Mouse (Mus musculus) liver, embryonic 14.5 days (tissue): ENCODE measurements around the gene Slco1a1. TPM values are rescaled to one million over a fixed set of nuclear protein-coding genes. Genes with fewer than 3 reads are reported as not detected.

Experiments
- ATAC-seq: fragments of 200-750 bp; cut with Nextera tagmentation; 2 replicates; pipeline ENCODE4 v1.8.0; 2017; ENCODE audit warnings: moderate number of reproducible peaks, mild to moderate bottlenecking, moderate library complexity; ENCODE audit not compliant: insufficient read depth
- DNase-seq, 3 experiments: peaks; one replicate each; pipeline ENCODE4 v3.0.0-alpha.2; 2012 to 2013; ENCODE audit warnings: low read depth in 3 of 3, low spot score in 3 of 3
- H3K27ac ChIP-seq: fragments of 300-500 bp; sonication (generic); 2 replicates; pipeline ENCODE4 v1.5.1; 2014; ENCODE audit warnings: moderate library complexity, mild to moderate bottlenecking, control low read depth, inconsistent platforms
- H3K27me3 ChIP-seq: fragments of 300-500 bp; sonication (generic); 2 replicates; pipeline ENCODE4 v1.6.1; 2014; ENCODE audit warnings: mild to moderate bottlenecking, low read length, moderate library complexity; ENCODE audit not compliant: control insufficient read depth, insufficient read depth
- H3K36me3 ChIP-seq: fragments of 300-500 bp; sonication (generic); replicated peaks from 2 replicates; pipeline ENCODE4 v1.6.1; 2014; ENCODE audit warnings: low read depth; ENCODE audit not compliant: control insufficient read depth, insufficient read depth
- H3K4me1 ChIP-seq, 2 experiments: fragments of 200-500 bp in 1 of 2; fragments of 300-500 bp in 1 of 2; sonication (generic) in 1 of 2; replicated peaks; 2 replicates each; pipeline ENCODE4 v1.6.1; 2012 to 2014; ENCODE audit warnings: antibody characterized with exemption in 1 of 2, inconsistent platforms in 1 of 2, low read length in 1 of 2; ENCODE audit not compliant: control insufficient read depth in 2 of 2, insufficient read depth in 2 of 2
- H3K4me2 ChIP-seq: fragments of 300-500 bp; sonication (generic); 2 replicates; pipeline ENCODE4 v1.6.1; 2014; ENCODE audit warnings: low read depth, mild to moderate bottlenecking, control low read depth, moderate library complexity
- H3K4me3 ChIP-seq, 2 experiments: fragments of 200-500 bp in 1 of 2; fragments of 300-500 bp in 1 of 2; sonication (generic) in 1 of 2; 2 replicates each; pipeline ENCODE4 v1.5.1; 2012 to 2014; ENCODE audit warnings: low read depth in 2 of 2, low read length in 2 of 2, mild to moderate bottlenecking in 2 of 2, control low read depth in 1 of 2, inconsistent platforms in 1 of 2, moderate library complexity in 1 of 2; ENCODE audit not compliant: insufficient read depth in 1 of 2
- H3K9ac ChIP-seq: fragments of 300-500 bp; sonication (generic); replicated peaks from 2 replicates; pipeline ENCODE4 v1.6.1; 2014; ENCODE audit warnings: mild to moderate bottlenecking, control low read depth, moderate library complexity
- H3K9me3 ChIP-seq: fragments of 300-500 bp; sonication (generic); 2 replicates; pipeline ENCODE4 v1.6.1; 2016; ENCODE audit warnings: low read length, mixed read lengths; ENCODE audit not compliant: control insufficient read depth
- CTCF ChIP-seq: IDR thresholded peaks from 2 replicates; pipeline ENCODE4 v1.5.1; 2016; ENCODE audit warnings: antibody characterized with exemption, low read depth, control low read depth
- EP300 ChIP-seq: IDR thresholded peaks from 2 replicates; pipeline ENCODE4 v1.6.1; 2016; ENCODE audit warnings: antibody characterized with exemption, low read depth
- WGBS: fragments of 180-500 bp; shearing (Covaris S2); extraction: QIAGEN DNeasy Blood & Tissue Kit; methylation state at CpG from one replicate; pipeline ENCODE4 v1.1.7; 2014; ENCODE audit not compliant: insufficient replicate concordance; 5-methylcytosine and 5-hydroxymethylcytosine counted together
- polyA plus RNA-seq, 2 experiments: library from polyadenylated mRNA; depleted of rRNA in 1 of 2; stranded (reverse) in 1 of 2; unstranded in 1 of 2; fragments of >200 nt; fragmentation: Nextera tagmentation in 1 of 2; extraction: Ambion mirVana in 1 of 2; gene quantifications; 2 replicates each; pipeline versions ENCODE4 v1.2.1 to v1.2.3; 2012 to 2014

Gene Slco1a1
- polyA plus RNA-seq (2012; rRNA removed) (not detected in 2 replicates), polyA plus RNA-seq (2014; fragmentation: Nextera tagmentation; extraction: Ambion mirVana) (not detected in 2 replicates)

GRCm38 (mm10) chr6:141946862-141947261 is at the start of gene Slco1a1:
Gene Slco1a1 (minus strand): TSS chr6:141946962.
- no peaks in the 10 kb centered on the region for H3K27me3 ChIP-seq
- H3K27ac ChIP-seq, result no peak within 1 kb of the TSS
- no peak within 1 kb of the TSS for H3K9ac ChIP-seq
- no peak for ATAC-seq
- H3K4me2 ChIP-seq, result no peak within 1 kb of the TSS
- H3K4me1 ChIP-seq, result no peaks in the 10 kb centered on the region
- no peak for TF ChIP-seq CTCF
- TF ChIP-seq EP300, result no peak
- DNase-seq, result no peak
- H3K36me3 ChIP-seq, result no peaks in the 10 kb centered on the region
- H3K4me3 ChIP-seq, result no peak within 1 kb of the TSS
- H3K9me3 ChIP-seq, result no peaks in the 10 kb centered on the region

GRCm38 (mm10) chr6:141986772-141987171 is 40.0 kb upstream of the Slco1a1 start:
- H3K9ac ChIP-seq, result no peak overlapping the region
- no peaks in the 10 kb centered on the region for H3K4me1 ChIP-seq
- no peak overlapping the region for H3K4me2 ChIP-seq
- no peaks in the 10 kb centered on the region for H3K9me3 ChIP-seq
- no peaks in the 10 kb centered on the region for H3K36me3 ChIP-seq
- no peak overlapping the region for H3K4me3 ChIP-seq
- no peak for DNase-seq
- H3K27me3 ChIP-seq, result no peaks in the 10 kb centered on the region
- H3K27ac ChIP-seq, result no peak overlapping the region
- no peak for TF ChIP-seq CTCF
- TF ChIP-seq EP300, result no peak
- WGBS, result 90% methylated on average over 6 of the region's 6 CpGs
- ATAC-seq, result no peak

- ATAC-seq, result no peak
- Histone ChIP-seq H3K4me3 (no peak overlapping the region), H3K4me1 (no peaks in the 10 kb centered on the region), H3K27me3 (no peaks in the 10 kb centered on the region), H3K9me3 (no peaks in the 10 kb centered on the region), H3K4me2 (no peak overlapping the region), H3K36me3 (no peaks in the 10 kb centered on the region), H3K9ac (no peak overlapping the region), H3K27ac (no peak overlapping the region)
- no peak for DNase-seq
- WGBS, result 40% methylated on average over 3 of the region's 3 CpGs
- TF ChIP-seq CTCF, result no peak
- no peak for TF ChIP-seq EP300
Observed at GRCm38 (mm10) chr6:141984644-141985043, 37.9 kb upstream of the Slco1a1 start.

GRCm38 (mm10) chr6:141962420-141962819 is 15.7 kb upstream of the Slco1a1 start:
- TF ChIP-seq EP300, result no peak
- TF ChIP-seq CTCF, result no peak
- Histone ChIP-seq H3K9ac (no peak overlapping the region), H3K36me3 (no peaks in the 10 kb centered on the region), H3K4me3 (no peak overlapping the region), H3K4me2 (no peak overlapping the region), H3K27me3 (no peaks in the 10 kb centered on the region), H3K9me3 (no peaks in the 10 kb centered on the region), H3K4me1 (no peaks in the 10 kb centered on the region), H3K27ac (no peak overlapping the region)
- WGBS, result 27% methylated on average over 1 of the region's 1 CpGs
- ATAC-seq (no peak), DNase-seq (no peak)

DNA sequence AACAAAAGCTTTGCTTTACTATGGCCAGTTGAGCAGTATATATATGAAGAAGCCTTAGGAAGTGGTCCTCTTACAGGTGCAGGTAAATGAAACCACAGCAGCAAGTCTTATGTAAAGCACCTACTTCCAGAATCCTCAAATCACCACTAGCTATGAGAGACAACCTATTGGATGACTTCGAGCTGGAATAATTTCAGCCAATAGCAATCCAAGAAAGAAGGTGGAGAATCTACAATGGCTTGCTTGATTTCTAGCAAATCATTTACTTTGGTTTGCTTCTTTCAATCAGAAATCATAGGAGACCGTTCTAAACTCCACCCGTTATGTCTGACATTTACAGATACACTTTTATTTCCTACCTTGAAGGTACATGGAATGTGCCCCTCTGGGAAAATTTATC is 15.1 kb upstream of the Slco1a1 start:
- TF ChIP-seq CTCF, result no peak
- no peak for TF ChIP-seq EP300
- Histone ChIP-seq H3K9ac (no peak overlapping the region), H3K27me3 (no peaks in the 10 kb centered on the region), H3K36me3 (no peaks in the 10 kb centered on the region), H3K9me3 (no peaks in the 10 kb centered on the region), H3K4me1 (no peaks in the 10 kb centered on the region), H3K4me2 (no peak overlapping the region), H3K4me3 (no peak overlapping the region), H3K27ac (no peak overlapping the region)
- 61% methylated on average over 3 of the region's 3 CpGs for WGBS
- no peak for DNase-seq
- no peak for ATAC-seq

DNA sequence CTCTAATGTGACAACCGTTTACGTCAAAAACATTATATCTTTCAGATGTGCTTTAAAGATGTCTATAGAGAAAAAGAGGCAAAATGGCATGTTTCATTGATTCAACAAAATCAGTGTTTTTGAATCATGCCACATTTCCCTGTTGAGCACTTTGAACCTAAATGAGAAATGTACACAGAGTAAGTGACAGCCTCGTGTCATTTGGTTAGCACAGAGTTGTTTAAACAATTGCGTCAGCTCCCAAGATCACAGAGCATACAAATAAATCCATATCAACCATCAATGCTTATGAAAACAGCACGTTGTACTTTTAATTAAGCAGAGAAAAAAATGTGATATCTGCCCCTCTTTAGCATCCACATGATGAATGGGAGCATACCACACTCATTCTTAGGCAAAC is 13.7 kb upstream of the Slco1a1 start:
- Histone ChIP-seq H3K9me3 (no peaks in the 10 kb centered on the region), H3K4me3 (no peak overlapping the region), H3K9ac (no peak overlapping the region), H3K27ac (no peak overlapping the region), H3K4me1 (no peaks in the 10 kb centered on the region), H3K4me2 (no peak overlapping the region), H3K27me3 (no peaks in the 10 kb centered on the region), H3K36me3 (no peaks in the 10 kb centered on the region)
- no peak for TF ChIP-seq EP300
- no peak for TF ChIP-seq CTCF
- peak in 1 of 3 experiments; percentile 5 for DNase-seq
- ATAC-seq, result no peak
- 55% methylated on average over 5 of the region's 5 CpGs for WGBS
